Mouse (Mus musculus) liver, embryonic 16.5 days (tissue): ENCODE results near the gene Rpl36al. TPM values are rescaled to one million over a fixed set of nuclear protein-coding genes. Genes with fewer than 3 reads are reported as not detected.

ENCODE experiments used
- ATAC-seq: fragments of 200-750 bp; cut with Nextera tagmentation; 2 replicates; pipeline ENCODE4 v1.8.0; 2017; ENCODE audit warnings: low read depth, mild to moderate bottlenecking, moderate number of reproducible peaks, moderate library complexity
- H3K27ac ChIP-seq: fragments of 300-500 bp; sonication (generic); 2 replicates; pipeline ENCODE4 v1.5.1; 2014; ENCODE audit warnings: mild to moderate bottlenecking, low read length
- H3K27me3 ChIP-seq: fragments of 300-500 bp; sonication (generic); 2 replicates; pipeline ENCODE4 v1.6.1; 2014; ENCODE audit warnings: low read depth, low read length, mixed read lengths; ENCODE audit not compliant: control insufficient read depth, insufficient read depth
- H3K36me3 ChIP-seq: fragments of 300-500 bp; sonication (generic); 2 replicates; pipeline ENCODE4 v1.6.1; 2014; ENCODE audit warnings: mild to moderate bottlenecking; ENCODE audit not compliant: control insufficient read depth, insufficient read depth
- H3K4me1 ChIP-seq: fragments of 300-500 bp; sonication (generic); 2 replicates; pipeline ENCODE4 v1.6.1; 2014; ENCODE audit warnings: low read depth, low read length, mixed read lengths; ENCODE audit not compliant: control insufficient read depth
- H3K4me2 ChIP-seq: fragments of 300-500 bp; sonication (generic); 2 replicates; pipeline ENCODE4 v1.6.1; 2014; ENCODE audit warnings: low read depth, low read length, mixed read lengths
- H3K4me3 ChIP-seq: fragments of 300-500 bp; sonication (generic); 2 replicates; pipeline ENCODE4 v1.5.1; 2014; ENCODE audit warnings: low read depth, mild to moderate bottlenecking, low read length
- H3K9ac ChIP-seq: fragments of 300-500 bp; sonication (generic); 2 replicates; pipeline ENCODE4 v1.6.1; 2014; ENCODE audit warnings: low read depth, low read length
- H3K9me3 ChIP-seq: fragments of 300-500 bp; sonication (generic); replicated peaks from 2 replicates; pipeline ENCODE4 v1.6.1; 2016; ENCODE audit warnings: low read length; ENCODE audit not compliant: control insufficient read depth
- WGBS: fragments of 180-500 bp; shearing (Covaris S2); extraction: QIAGEN DNeasy Blood & Tissue Kit; methylation state at CpG from one replicate; pipeline ENCODE4 v1.1.7; 2014; ENCODE audit not compliant: insufficient replicate concordance; 5-methylcytosine and 5-hydroxymethylcytosine counted together
- polyA plus RNA-seq: library from polyadenylated mRNA; unstranded; fragments of >200 nt; fragmentation: Nextera tagmentation; extraction: Ambion mirVana; gene quantifications from 2 replicates; pipeline ENCODE4 v1.2.1, GENCODE M21; 2015

Rpl36al gene
- polyA plus RNA-seq, 1 experiment from 2014 or later: 402 TPM

GRCm38 (mm10) chr12:69184342-69185295 is 736 bp upstream of the Rpl36al start:
- Histone ChIP-seq H3K27me3 (no peaks in the 10 kb centered on the region), H3K9me3 (no peaks in the 10 kb centered on the region), H3K9ac (peak overlapping the region; percentile 94), H3K4me3 (peak overlapping the region; percentile 96), H3K27ac (peak overlapping the region; percentile 94), H3K4me1 (peaks cover 23% of the 10 kb centered on the region), H3K4me2 (peak overlapping the region; percentile 97), H3K36me3 (peaks cover 11% of the 10 kb centered on the region)
- peak; percentile 43 for ATAC-seq
- WGBS: under 1% methylated on average over 86 of the region's 86 CpGs

- H3K4me3 ChIP-seq: no peak overlapping the region
- 58% methylated on average over 4 of the region's 4 CpGs for WGBS
- no peaks in the 10 kb centered on the region for H3K9me3 ChIP-seq
- ATAC-seq: no peak
- no peak overlapping the region for H3K27ac ChIP-seq
- no peaks in the 10 kb centered on the region for H3K27me3 ChIP-seq
- no peak overlapping the region for H3K4me2 ChIP-seq
- H3K9ac ChIP-seq: no peak overlapping the region
- peaks cover 17% of the 10 kb centered on the region for H3K4me1 ChIP-seq
- peaks cover 12% of the 10 kb centered on the region for H3K36me3 ChIP-seq
These were observed 2.1 kb downstream of the Rpl36al start for GRCm38 (mm10) chr12:69181800-69182199.

- no peaks in the 10 kb centered on the region for H3K9me3 ChIP-seq
- no peaks in the 10 kb centered on the region for H3K27me3 ChIP-seq
- 68% methylated on average over 12 of the region's 12 CpGs for WGBS
- H3K4me2 ChIP-seq: no peak overlapping the region
- H3K4me3 ChIP-seq: no peak overlapping the region
- no peak for ATAC-seq
- H3K4me1 ChIP-seq: peaks cover 7% of the 10 kb centered on the region
- H3K9ac ChIP-seq: no peak overlapping the region
- no peak overlapping the region for H3K27ac ChIP-seq
- H3K36me3 ChIP-seq: peaks cover 28% of the 10 kb centered on the region
These were observed 4.5 kb downstream of the Rpl36al start for GRCm38 (mm10) chr12:69179371-69179770.

- H3K27ac ChIP-seq: no peak overlapping the region
- ATAC-seq: no peak
- 79% methylated on average over 3 of the region's 3 CpGs for WGBS
These were observed 6.4 kb downstream of the Rpl36al start for GRCm38 (mm10) chr12:69177526-69177925.

GRCm38 (mm10) chr12:69175975-69176374 is 7.9 kb downstream of the Rpl36al start:
- no peaks in the 10 kb centered on the region for H3K27me3 ChIP-seq
- ATAC-seq: no peak
- H3K9me3 ChIP-seq: no peaks in the 10 kb centered on the region
- no peak overlapping the region for H3K27ac ChIP-seq
- no peak overlapping the region for H3K4me3 ChIP-seq
- no peak overlapping the region for H3K9ac ChIP-seq
- no peak overlapping the region for H3K4me2 ChIP-seq
- peaks cover 28% of the 10 kb centered on the region for H3K36me3 ChIP-seq
- 73% methylated on average over 3 of the region's 3 CpGs for WGBS
- H3K4me1 ChIP-seq: peaks cover 3% of the 10 kb centered on the region

More at GRCm38 (mm10) chr12:69177526-69177925, 6.4 kb downstream of the Rpl36al start:
- no peak overlapping the region for H3K4me3 ChIP-seq
- H3K9ac ChIP-seq: no peak overlapping the region
- H3K4me2 ChIP-seq: no peak overlapping the region
- no peaks in the 10 kb centered on the region for H3K9me3 ChIP-seq
- peaks cover 5% of the 10 kb centered on the region; the same call in 1 of the 2 replicates for H3K4me1 ChIP-seq
- H3K27me3 ChIP-seq: no peaks in the 10 kb centered on the region
- H3K36me3 ChIP-seq: peaks cover 34% of the 10 kb centered on the region

GRCm38 (mm10) chr12:69171307-69171706 is 12.6 kb downstream of the Rpl36al start:
- no peak for ATAC-seq
- peaks cover 19% of the 10 kb centered on the region for H3K4me1 ChIP-seq
- H3K9me3 ChIP-seq: no peaks in the 10 kb centered on the region
- no peak overlapping the region for H3K27ac ChIP-seq
- no peak overlapping the region for H3K4me3 ChIP-seq
- H3K4me2 ChIP-seq: no peak overlapping the region
- H3K36me3 ChIP-seq: peaks cover 18% of the 10 kb centered on the region; the same call in 1 of the 2 replicates
- 86% methylated on average over 2 of the region's 2 CpGs for WGBS
- H3K9ac ChIP-seq: no peak overlapping the region
- H3K27me3 ChIP-seq: no peaks in the 10 kb centered on the region

- H3K4me3 ChIP-seq: peak within 1 kb of the TSS; percentile 92
- no peaks in the 10 kb centered on the region for H3K9me3 ChIP-seq
- ATAC-seq: peak; percentile 93
- H3K36me3 ChIP-seq: peaks cover under 1% of the 10 kb centered on the region; the same call in 1 of the 2 replicates
- peak within 1 kb of the TSS; percentile 82 for H3K9ac ChIP-seq
- H3K4me2 ChIP-seq: peak within 1 kb of the TSS; percentile 74
- H3K27me3 ChIP-seq: no peaks in the 10 kb centered on the region
- H3K4me1 ChIP-seq: peaks cover 22% of the 10 kb centered on the region
- peak within 1 kb of the TSS; percentile 86 for H3K27ac ChIP-seq
- under 1% methylated on average over 40 of the region's 40 CpGs for WGBS
These were observed 15.3 kb downstream of the Rpl36al start, which contains the start of gene Lrr1 for GRCm38 (mm10) chr12:69168461-69169106. Gene Lrr1, plus strand, starts transcription at chr12:69168814.

GRCm38 (mm10) chr12:69167656-69168460 is 16.0 kb downstream of the Rpl36al start:
- peak overlapping the region; percentile 92 for H3K4me3 ChIP-seq
- no peaks in the 10 kb centered on the region for H3K9me3 ChIP-seq
- H3K36me3 ChIP-seq: no peaks in the 10 kb centered on the region
- H3K9ac ChIP-seq: peak overlapping the region; percentile 82
- no peak for ATAC-seq
- H3K27ac ChIP-seq: peak overlapping the region; percentile 86
- peaks cover 22% of the 10 kb centered on the region for H3K4me1 ChIP-seq
- WGBS: 8% methylated on average over 18 of the region's 18 CpGs
- H3K4me2 ChIP-seq: peak overlapping the region; percentile 74
- no peaks in the 10 kb centered on the region for H3K27me3 ChIP-seq
